Mouse (Mus musculus) yolk sac, embryonic 10.5 days (tissue): Measurements from ENCODE around the gene Cd276.

Source experiments
- DNase-seq: peaks from one replicate; pipeline ENCODE4 v3.0.0-alpha.2; 2017; ENCODE audit warnings: low spot score

Cd276 gene

DNA sequence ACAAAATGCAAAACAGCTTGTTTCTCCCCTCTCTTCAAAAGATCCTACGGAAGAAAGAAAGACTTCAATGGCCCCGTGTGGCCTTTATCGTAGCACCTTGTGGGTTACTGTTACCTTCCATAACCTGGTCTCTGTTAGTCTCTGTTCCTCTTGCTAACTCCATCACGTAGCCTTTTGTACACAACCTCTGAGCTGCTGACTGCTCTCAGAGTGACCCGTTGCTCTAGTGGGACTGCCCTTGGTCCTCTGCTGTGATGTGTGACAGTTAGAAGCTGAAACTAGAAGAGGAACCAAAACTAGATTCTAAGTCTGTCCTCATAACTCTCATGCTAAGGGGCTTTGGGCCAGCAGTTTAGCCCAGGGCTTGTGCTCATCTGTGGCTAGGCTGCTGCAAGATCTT is 44.8 kb downstream of the Cd276 start:
- DNase-seq = no peak

DNA sequence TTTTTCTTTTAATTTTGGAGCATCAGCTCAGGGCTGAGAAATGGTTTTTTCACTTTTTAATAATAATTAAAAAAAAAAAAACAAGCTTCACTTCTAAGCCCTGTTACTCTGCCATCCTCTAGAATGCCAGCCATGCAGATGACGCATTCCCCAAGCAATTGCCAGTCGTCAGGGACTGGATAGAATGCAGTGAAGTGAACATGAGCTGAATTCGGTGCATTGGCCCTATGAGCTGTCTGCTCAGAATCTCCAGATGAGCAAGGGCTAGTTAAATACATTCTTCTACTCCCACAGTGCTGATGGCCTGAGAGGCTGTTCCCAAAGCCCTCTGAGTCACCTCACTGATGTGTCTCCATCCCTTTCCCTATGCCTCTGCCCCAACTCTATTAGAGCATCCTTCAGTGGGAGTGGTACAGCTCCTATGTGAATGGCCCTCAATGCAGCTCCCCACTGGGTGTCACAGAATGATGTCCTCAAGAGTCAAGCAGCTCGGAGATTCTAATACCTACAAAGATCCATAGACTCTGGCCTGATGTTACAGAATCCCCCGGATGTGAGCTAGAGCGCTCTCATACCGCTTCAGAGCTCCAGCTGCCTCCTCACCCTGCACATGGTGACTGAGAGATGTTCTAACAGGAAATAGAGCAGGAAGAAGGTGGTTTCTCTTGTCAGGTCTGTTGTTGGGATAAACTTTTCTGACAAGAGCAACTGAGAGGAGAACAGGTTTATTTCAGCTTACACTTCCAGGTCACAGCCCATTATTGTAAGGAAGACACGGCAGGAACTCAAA is 47.8 kb downstream of the Cd276 start:
- no peak for DNase-seq

GRCm38 (mm10) chr9:58500946-58501345 is 54.3 kb downstream of the Cd276 start:
- DNase-seq = no peak

GRCm38 (mm10) chr9:58497942-58498341 is 57.3 kb downstream of the Cd276 start:
- no peak for DNase-seq

- DNase-seq = no peak
These were observed 58.6 kb downstream of the Cd276 start for GRCm38 (mm10) chr9:58496470-58497182.

DNA sequence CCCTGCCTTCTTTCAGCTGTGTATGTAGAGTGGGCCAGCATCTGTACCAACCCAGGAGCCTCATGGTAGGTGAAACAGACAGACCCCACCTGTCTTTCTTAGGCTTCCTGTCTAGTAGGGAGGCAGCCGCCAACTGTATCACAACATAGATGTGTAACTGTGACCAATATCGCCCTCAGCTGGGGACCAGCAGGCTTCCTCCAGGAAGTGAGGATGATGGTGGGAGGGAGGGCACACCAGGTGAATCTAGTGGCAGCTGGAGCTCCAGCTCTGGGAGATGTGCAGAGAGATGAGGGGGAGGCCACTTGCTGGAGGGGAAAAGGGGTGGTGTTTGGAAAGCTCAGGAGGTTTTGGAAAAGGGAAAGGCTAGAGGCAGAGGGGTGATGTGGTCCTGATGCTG is 60.2 kb downstream of the Cd276 start:
- DNase-seq = no peak

GRCm38 (mm10) chr9:58490391-58490790 is 64.8 kb downstream of the Cd276 start:
- DNase-seq = no peak

DNA sequence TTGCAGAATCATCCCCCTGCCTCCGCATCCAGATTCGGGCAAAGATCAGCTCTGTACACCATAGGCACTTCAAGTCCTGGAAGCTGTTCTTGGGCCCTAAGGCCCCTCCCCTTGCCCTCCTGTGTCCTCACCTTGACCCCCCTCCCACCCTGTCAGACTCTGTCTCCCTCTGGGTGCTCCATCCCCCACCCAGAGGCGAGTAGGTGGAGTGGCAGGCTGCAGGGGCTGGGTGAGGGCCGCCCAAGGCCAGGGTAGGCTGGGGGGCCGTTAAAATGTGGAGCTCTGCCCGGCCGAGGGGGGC is 65.4 kb downstream of the Cd276 start:
- no peak for DNase-seq

DNA sequence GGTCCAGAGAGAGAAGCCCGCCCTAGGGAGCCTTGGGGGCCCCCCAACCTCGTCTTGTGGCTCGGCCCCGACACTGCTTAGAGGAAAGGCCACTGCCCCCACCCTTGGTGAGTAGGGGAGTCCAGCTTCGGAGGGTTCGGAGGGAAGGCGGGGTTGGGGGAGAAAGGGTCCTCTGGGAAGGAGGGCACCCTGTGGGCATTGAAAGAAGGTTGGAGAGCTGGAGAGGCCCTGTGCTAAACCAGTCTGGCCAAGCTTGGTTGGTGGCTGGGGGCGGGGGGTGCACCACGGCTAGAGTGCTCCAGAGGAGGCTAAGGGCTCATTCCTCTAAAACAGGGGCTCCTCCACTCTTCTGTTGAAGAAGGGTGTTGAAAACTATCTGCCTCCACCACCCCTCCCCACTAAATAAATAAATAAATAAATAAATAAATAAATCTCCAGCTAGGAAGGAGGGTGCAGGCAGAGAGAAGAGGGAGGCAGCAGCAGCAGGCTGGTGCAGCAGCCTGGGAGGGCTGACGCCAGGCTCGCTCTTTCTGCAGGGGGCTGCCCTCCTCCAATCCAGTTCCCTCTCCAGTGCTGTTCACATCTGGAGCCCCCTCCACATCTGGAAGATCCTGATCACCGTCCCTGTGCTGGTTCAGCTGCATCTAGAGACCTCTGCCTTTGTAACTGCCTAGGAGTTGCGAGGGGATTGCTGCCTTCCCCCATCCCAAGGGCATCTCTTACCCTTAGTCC is 65.9 kb downstream of the Cd276 start:
- no peak for DNase-seq

DNA sequence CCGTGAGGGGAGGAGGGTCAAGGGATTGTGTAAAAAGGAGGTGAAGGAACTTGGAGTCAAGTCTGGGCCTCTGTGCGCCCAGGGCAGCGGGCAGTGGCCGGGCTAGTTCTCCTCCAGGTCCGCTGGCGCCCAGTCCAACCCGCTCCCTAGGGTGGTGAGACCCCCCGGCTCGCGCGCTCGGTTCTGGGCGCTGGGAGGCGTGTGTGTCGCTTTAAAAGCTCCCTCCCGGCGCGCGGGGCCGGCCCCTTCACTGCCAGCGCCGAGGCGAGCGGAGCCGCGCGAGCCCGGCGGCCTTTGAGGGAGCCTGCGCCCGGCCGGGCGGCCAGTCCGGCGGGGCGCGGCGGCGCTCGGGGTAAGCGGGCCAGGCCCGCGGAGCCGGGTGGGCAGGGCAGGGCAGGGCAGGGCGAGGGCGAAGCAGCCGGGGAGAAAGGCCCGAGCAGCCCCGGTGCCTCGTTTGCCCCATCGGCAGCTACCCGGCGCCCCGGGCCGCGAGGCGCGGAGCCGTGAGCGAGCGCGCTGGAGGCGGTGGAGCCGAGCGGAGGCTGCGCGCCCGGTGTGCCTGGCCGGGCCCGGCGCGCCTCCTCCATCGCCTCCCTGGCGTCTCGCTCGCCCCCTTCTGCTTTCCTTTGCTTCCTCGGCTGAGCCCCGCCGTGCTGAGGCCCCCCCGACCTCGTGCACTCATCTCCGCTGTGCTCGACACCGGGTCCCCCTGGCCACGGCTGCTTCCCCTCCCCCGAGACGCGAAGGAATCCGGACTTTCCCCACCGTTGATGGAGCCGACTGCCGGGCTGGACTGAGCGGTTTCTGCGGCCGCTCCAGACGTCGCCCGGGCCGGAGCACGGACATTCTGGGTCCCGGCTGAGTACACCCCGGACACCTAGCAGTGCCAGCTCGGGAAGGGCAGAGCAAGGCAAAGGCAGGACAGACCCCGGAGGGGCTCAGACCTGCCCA is 67.1 kb downstream of the Cd276 start, which contains the start of gene Insyn1:
Insyn1 (plus strand) TSS at position 753 of the 951 bp plus-strand sequence.
- peak; percentile 53 for DNase-seq

DNA sequence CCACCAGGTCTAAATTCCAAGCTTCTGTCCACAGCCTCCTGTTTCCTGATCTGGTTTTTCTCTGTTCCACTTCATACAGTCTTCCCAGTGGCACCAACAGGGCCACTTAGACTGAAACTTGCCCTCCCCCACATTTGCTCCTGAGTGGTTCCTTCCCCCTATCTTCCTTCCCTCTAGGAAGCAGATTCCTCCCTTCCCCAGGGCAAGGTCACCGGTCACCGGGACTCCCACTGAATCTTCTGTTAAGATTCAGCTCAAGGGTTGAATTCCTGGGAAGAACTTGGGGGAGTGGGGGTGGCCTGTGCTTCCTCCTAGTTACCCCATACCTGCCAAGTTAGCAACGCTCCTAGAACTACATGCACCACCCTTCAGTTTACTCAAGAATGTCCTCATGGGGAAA is 68.2 kb downstream of the Cd276 start:
- DNase-seq = no peak
